Mouse (Mus musculus) liver, embryonic 14.5 days (tissue): ENCODE results near the gene Dph1. TPM values are rescaled to one million over a fixed set of nuclear protein-coding genes. Genes with fewer than 3 reads are reported as not detected.

Source experiments
- ATAC-seq: fragments of 200-750 bp; cut with Nextera tagmentation; 2 replicates; pipeline ENCODE4 v1.8.0; 2017; ENCODE audit warnings: moderate number of reproducible peaks, mild to moderate bottlenecking, moderate library complexity; ENCODE audit not compliant: insufficient read depth
- DNase-seq, 3 experiments: peaks; one replicate each; pipeline ENCODE4 v3.0.0-alpha.2; 2012 to 2013; ENCODE audit warnings: low read depth in 3 of 3, low spot score in 3 of 3
- H3K27ac ChIP-seq: fragments of 300-500 bp; sonication (generic); 2 replicates; pipeline ENCODE4 v1.5.1; 2014; ENCODE audit warnings: moderate library complexity, mild to moderate bottlenecking, control low read depth, inconsistent platforms
- H3K27me3 ChIP-seq: fragments of 300-500 bp; sonication (generic); 2 replicates; pipeline ENCODE4 v1.6.1; 2014; ENCODE audit warnings: mild to moderate bottlenecking, low read length, moderate library complexity; ENCODE audit not compliant: control insufficient read depth, insufficient read depth
- H3K36me3 ChIP-seq: fragments of 300-500 bp; sonication (generic); replicated peaks from 2 replicates; pipeline ENCODE4 v1.6.1; 2014; ENCODE audit warnings: low read depth; ENCODE audit not compliant: control insufficient read depth, insufficient read depth
- H3K4me1 ChIP-seq, 2 experiments: fragments of 200-500 bp in 1 of 2; fragments of 300-500 bp in 1 of 2; sonication (generic) in 1 of 2; replicated peaks; 2 replicates each; pipeline ENCODE4 v1.6.1; 2012 to 2014; ENCODE audit warnings: antibody characterized with exemption in 1 of 2, inconsistent platforms in 1 of 2, low read length in 1 of 2; ENCODE audit not compliant: control insufficient read depth in 2 of 2, insufficient read depth in 2 of 2
- H3K4me2 ChIP-seq: fragments of 300-500 bp; sonication (generic); 2 replicates; pipeline ENCODE4 v1.6.1; 2014; ENCODE audit warnings: low read depth, mild to moderate bottlenecking, control low read depth, moderate library complexity
- H3K4me3 ChIP-seq, 2 experiments: fragments of 200-500 bp in 1 of 2; fragments of 300-500 bp in 1 of 2; sonication (generic) in 1 of 2; 2 replicates each; pipeline ENCODE4 v1.5.1; 2012 to 2014; ENCODE audit warnings: low read depth in 2 of 2, low read length in 2 of 2, mild to moderate bottlenecking in 2 of 2, control low read depth in 1 of 2, inconsistent platforms in 1 of 2, moderate library complexity in 1 of 2; ENCODE audit not compliant: insufficient read depth in 1 of 2
- H3K9ac ChIP-seq: fragments of 300-500 bp; sonication (generic); replicated peaks from 2 replicates; pipeline ENCODE4 v1.6.1; 2014; ENCODE audit warnings: mild to moderate bottlenecking, control low read depth, moderate library complexity
- H3K9me3 ChIP-seq: fragments of 300-500 bp; sonication (generic); 2 replicates; pipeline ENCODE4 v1.6.1; 2016; ENCODE audit warnings: low read length, mixed read lengths; ENCODE audit not compliant: control insufficient read depth
- CTCF ChIP-seq: IDR thresholded peaks from 2 replicates; pipeline ENCODE4 v1.5.1; 2016; ENCODE audit warnings: antibody characterized with exemption, low read depth, control low read depth
- EP300 ChIP-seq: IDR thresholded peaks from 2 replicates; pipeline ENCODE4 v1.6.1; 2016; ENCODE audit warnings: antibody characterized with exemption, low read depth
- whole genome bisulfite sequencing: fragments of 180-500 bp; shearing (Covaris S2); extraction: QIAGEN DNeasy Blood & Tissue Kit; methylation state at CpG from one replicate; pipeline ENCODE4 v1.1.7; 2014; ENCODE audit not compliant: insufficient replicate concordance; 5-methylcytosine and 5-hydroxymethylcytosine counted together
- polyA plus RNA-seq, 2 experiments: library from polyadenylated mRNA; depleted of rRNA in 1 of 2; stranded (reverse) in 1 of 2; unstranded in 1 of 2; fragments of >200 nt; fragmentation: Nextera tagmentation in 1 of 2; extraction: Ambion mirVana in 1 of 2; gene quantifications; 2 replicates each; pipeline versions ENCODE4 v1.2.1 to v1.2.3; 2012 to 2014

The Dph1 gene
- polyA plus RNA-seq, 2 experiments, result 9.8 TPM

- H3K9me3 ChIP-seq, result no peaks in the 10 kb centered on the region
- no peak for DNase-seq
- H3K4me2 ChIP-seq, result no peak overlapping the region
Observed at GRCm38 (mm10) chr11:75206347-75206746, 15.3 kb upstream of the Dph1 start.

DNA sequence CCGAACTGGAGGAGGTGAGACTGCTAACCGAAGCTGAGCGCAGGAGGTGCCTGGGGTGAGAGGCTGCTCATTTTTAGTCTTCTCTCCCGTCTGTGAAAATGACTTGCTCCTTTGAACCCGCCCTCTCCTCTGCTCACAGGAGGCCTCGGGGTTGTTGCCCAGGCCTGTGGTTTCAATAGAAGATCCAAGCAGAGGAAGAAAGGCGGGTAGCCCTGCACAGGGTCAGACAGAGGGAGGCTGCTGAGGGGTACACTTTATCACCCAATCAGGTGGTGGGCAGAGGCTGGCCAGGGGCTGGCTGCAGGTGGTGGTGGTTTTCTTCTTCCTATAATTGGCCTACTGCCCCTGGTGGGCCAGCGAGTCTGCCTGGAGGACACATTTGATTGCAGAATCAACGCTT is 13.4 kb upstream of the Dph1 start:
- DNase-seq, result no peak
- H3K4me3 ChIP-seq, result no peak overlapping the region
- H3K9ac ChIP-seq, result no peak overlapping the region
- no peak overlapping the region for H3K27ac ChIP-seq
- no peaks in the 10 kb centered on the region for H3K9me3 ChIP-seq
- H3K4me2 ChIP-seq, result no peak overlapping the region
- peaks cover 10 to 19% of the 10 kb centered on the region in 2 experiments for H3K4me1 ChIP-seq
- no peak for ATAC-seq
- no peaks in the 10 kb centered on the region; the same call in 1 of the 2 replicates for H3K27me3 ChIP-seq
- WGBS, result 39% methylated on average over 9 of the region's 9 CpGs
- H3K36me3 ChIP-seq, result no peaks in the 10 kb centered on the region
- TF ChIP-seq EP300, result no peak
- no peak for TF ChIP-seq CTCF

More at GRCm38 (mm10) chr11:75206347-75206746, 15.3 kb upstream of the Dph1 start:
- Histone ChIP-seq H3K27ac (no peak overlapping the region), H3K9ac (no peak overlapping the region), H3K27me3 (no peaks in the 10 kb centered on the region), H3K4me1 (peaks cover 29 to 35% of the 10 kb centered on the region in 2 experiments), H3K36me3 (no peaks in the 10 kb centered on the region), H3K4me3 (no peak overlapping the region)
- 71% methylated on average over 4 of the region's 4 CpGs for WGBS
- ATAC-seq, result no peak
- TF ChIP-seq CTCF (no peak), EP300 (no peak)

DNA sequence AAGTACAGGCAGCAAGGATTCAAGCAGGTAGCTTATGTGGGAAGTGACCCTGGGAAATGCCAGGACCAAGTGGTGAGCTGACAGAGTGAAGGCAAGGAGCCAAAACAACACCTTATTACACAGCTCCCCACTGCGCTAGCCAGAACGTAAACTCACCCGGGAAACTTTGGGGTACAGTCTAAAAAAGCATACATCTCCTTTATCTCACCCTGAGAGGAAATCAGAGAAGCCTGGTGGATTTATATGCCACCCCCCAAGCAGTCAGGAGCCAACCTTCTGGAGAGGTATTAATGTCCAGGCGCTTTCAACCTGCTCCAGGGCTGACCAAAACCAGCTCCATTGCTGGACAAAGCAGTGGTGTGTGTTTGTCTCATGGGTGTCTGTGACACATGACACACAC is 12.9 kb upstream of the Dph1 start:
- ATAC-seq, result no peak
- H3K27me3 ChIP-seq, result no peaks in the 10 kb centered on the region; the same call in 1 of the 2 replicates
- no peaks in the 10 kb centered on the region for H3K36me3 ChIP-seq
- H3K4me1 ChIP-seq, result peaks cover 5 to 13% of the 10 kb centered on the region in 2 experiments; a peak in 3 of 4 replicates
- no peak overlapping the region for H3K27ac ChIP-seq
- no peak overlapping the region for H3K4me3 ChIP-seq
- WGBS, result 75% methylated on average over 4 of the region's 4 CpGs
- TF ChIP-seq CTCF (no peak), EP300 (no peak)
- DNase-seq, result no peak
- H3K9me3 ChIP-seq, result no peaks in the 10 kb centered on the region
- no peak overlapping the region for H3K4me2 ChIP-seq
- no peak overlapping the region for H3K9ac ChIP-seq

- Histone ChIP-seq H3K4me1 (peaks cover 0 to 8% of the 10 kb centered on the region in 2 experiments; a peak in 2 of 4 replicates), H3K27ac (no peak overlapping the region), H3K27me3 (peaks cover 6% of the 10 kb centered on the region), H3K9me3 (no peaks in the 10 kb centered on the region), H3K4me2 (no peak overlapping the region), H3K36me3 (no peaks in the 10 kb centered on the region), H3K9ac (no peak overlapping the region), H3K4me3 (no peak overlapping the region)
- TF ChIP-seq CTCF (no peak), EP300 (no peak)
- ATAC-seq, result no peak
- DNase-seq, result no peak
- 50% methylated on average over 8 of the region's 8 CpGs for WGBS
Observed at GRCm38 (mm10) chr11:75201721-75202120, 10.7 kb upstream of the Dph1 start.

DNA sequence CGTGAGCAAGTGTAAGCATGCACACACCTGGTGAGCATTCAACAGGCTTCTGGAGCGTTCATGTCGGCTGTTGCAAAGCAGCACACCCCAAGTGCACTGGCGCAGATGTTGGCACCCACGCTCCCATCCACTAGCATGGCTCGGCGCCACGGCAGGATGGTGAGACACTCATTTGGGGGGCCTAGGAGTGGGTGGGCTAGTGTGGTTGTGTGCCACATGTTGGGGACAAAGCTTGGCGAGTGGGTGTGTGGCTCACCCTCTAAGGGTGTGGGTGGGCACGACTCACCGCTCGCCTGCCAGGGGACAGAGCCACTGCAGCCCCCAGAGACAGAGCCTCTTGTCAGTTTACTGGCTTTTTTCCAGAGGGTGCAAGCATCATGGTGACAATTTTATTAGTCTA is 9.9 kb upstream of the Dph1 start:
- TF ChIP-seq CTCF (no peak), EP300 (no peak)
- Histone ChIP-seq H3K4me3 (no peak overlapping the region), H3K27ac (no peak overlapping the region), H3K36me3 (no peaks in the 10 kb centered on the region), H3K9me3 (no peaks in the 10 kb centered on the region), H3K4me1 (peaks cover 0 to 8% of the 10 kb centered on the region in 2 experiments; a peak in 2 of 4 replicates), H3K9ac (no peak overlapping the region), H3K4me2 (no peak overlapping the region), H3K27me3 (peaks cover 14% of the 10 kb centered on the region)
- ATAC-seq (no peak), DNase-seq (no peak)
- WGBS, result 84% methylated on average over 12 of the region's 12 CpGs
